Mouse (Mus musculus): ENCODE results near the gene Bckdk. TPM values are rescaled to one million over a fixed set of nuclear protein-coding genes. Genes with fewer than 3 reads are reported as not detected.

Gene Bckdk
- 99.5 and 124 TPM in 2 replicates for polyA plus RNA-seq (2012; rRNA removed)

GRCm38 (mm10) chr7:127903971-127904796 is at the start of gene Bckdk:
TSS of gene Bckdk (plus strand) at chr7:127904082.

GRCm38 (mm10) chr7:127876041-127876466 is 27.8 kb upstream of the Bckdk start, which contains the start of gene Zfp646:
TSS of gene Zfp646 (plus strand) at chr7:127876221.

GRCm38 (mm10) chr7:127876467-127877348 is 27.2 kb upstream of the Bckdk start, which contains the start of gene Zfp668:
TSS of gene Zfp668 (minus strand) at chr7:127876828.

GRCm38 (mm10) chr7:127890798-127891197 is 13.1 kb upstream of the Bckdk start, which contains the start of gene Prss53:
TSS of gene Prss53 (minus strand) at chr7:127890970.

DNA sequence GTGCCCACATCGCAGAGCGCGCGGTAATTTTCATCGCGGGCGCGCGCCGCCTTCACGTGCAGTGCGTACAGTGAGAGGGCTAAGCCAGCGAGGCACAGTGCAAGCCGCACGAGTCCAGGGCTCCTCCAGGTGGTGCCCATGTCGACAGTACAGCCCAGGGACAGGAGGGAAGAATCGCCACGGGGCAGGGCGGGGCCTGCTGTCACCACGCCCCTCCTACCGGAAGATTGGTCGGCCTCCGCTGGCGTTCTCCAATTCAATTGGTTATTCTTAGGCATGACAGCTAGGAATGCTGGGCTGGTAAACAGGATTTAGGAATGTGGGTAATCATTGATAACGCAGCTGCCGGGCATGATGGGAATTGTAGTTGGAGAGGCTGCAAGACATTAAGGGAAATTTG is 8.4 kb upstream of the Bckdk start, which contains the start of the genes Gm21974 and Vkorc1:
Gm21974 (minus strand) TSS at position 13 of the 400 bp plus-strand sequence.
Vkorc1 (minus strand) TSS at position 176 of the 400 bp plus-strand sequence.

GRCm38 (mm10) chr7:127912190-127912871 is 8.4 kb downstream of the Bckdk start, which contains the start of gene Kat8:
TSS of gene Kat8 (plus strand) at chr7:127912516.

GRCm38 (mm10) chr7:127929923-127930322 is 26.0 kb downstream of the Bckdk start, which contains the start of gene Prss8:
TSS of gene Prss8 (minus strand) at chr7:127930104.

DNA sequence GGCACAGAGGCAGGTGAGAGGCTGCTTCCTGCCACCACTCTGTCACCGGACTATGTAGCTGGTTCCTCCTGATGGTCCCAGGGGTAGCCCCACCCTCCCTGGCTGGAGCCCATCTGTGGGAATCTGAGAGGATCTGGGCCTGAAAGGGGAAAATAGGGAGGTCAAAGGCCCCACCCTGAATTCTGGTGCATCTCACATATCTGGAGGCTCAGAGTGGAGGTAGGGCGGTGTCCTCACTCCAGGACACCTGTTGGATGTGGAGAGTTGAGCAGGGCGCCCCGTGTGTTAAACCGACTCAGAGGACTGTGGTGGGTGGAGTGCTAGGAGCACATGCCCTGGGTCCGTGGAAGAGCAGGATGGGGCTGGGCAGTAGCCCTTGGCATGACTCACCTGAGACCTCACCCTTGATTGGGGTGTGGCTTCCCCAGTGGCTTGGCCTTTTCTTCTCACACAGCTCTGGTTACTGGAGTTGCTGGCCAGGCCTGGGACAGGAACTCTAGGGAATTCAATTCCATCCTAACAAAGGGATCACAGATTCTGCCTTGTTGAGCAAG is 42.7 kb downstream of the Bckdk start, which contains the start of gene Prss36:
Prss36 (minus strand) TSS at position 256 of the 554 bp plus-strand sequence.

Other genes starting within 250 kb of the Bckdk start
- 67.7 and 78.2 TPM in 2 replicates for gene Bcl7c, start 195.1 kb upstream of the Bckdk start, polyA plus RNA-seq (2012; rRNA removed)
- 33.4 and 51.7 TPM in 2 replicates for gene Ctf1, start 191.3 kb upstream of the Bckdk start, polyA plus RNA-seq (2012; rRNA removed)
- 0.27 and 0.30 TPM in 2 replicates for gene Ctf2, start 171.9 kb upstream of the Bckdk start, polyA plus RNA-seq (2012; rRNA removed)
- 68.7 and 76.0 TPM in 2 replicates for gene Fbxl19, start 159.5 kb upstream of the Bckdk start, polyA plus RNA-seq (2012; rRNA removed)
- 51.2 and 60.6 TPM in 2 replicates for gene Orai3, start 134.3 kb upstream of the Bckdk start, polyA plus RNA-seq (2012; rRNA removed)
- 9.9 and 12.3 TPM in 2 replicates for gene Setd1a, start 127.4 kb upstream of the Bckdk start, polyA plus RNA-seq (2012; rRNA removed)
- gene Gm49388, start 118.5 kb upstream of the Bckdk start, polyA plus RNA-seq (2012; rRNA removed) = 0.06 TPM in 1 of 2 replicates, not detected in the other
- 78.5 and 87.3 TPM in 2 replicates for gene Hsd3b7, start 103.5 kb upstream of the Bckdk start, polyA plus RNA-seq (2012; rRNA removed)
- 66.0 and 82.3 TPM in 2 replicates for gene Stx4a, start 79.8 kb upstream of the Bckdk start, polyA plus RNA-seq (2012; rRNA removed)
- gene Stx1b, start 79.5 kb upstream of the Bckdk start, polyA plus RNA-seq (2012; rRNA removed) = 15.2 and 17.7 TPM in 2 replicates
- gene Zfp646, start 27.9 kb upstream of the Bckdk start, polyA plus RNA-seq (2012; rRNA removed) = 23.0 and 25.1 TPM in 2 replicates
- gene Zfp668, start 27.3 kb upstream of the Bckdk start, polyA plus RNA-seq (2012; rRNA removed) = 11.1 and 14.6 TPM in 2 replicates
- 6.7 and 8.5 TPM in 2 replicates for gene Prss53, start 13.1 kb upstream of the Bckdk start, polyA plus RNA-seq (2012; rRNA removed)
- gene Gm21974, start 8.6 kb upstream of the Bckdk start, polyA plus RNA-seq (2012; rRNA removed) = not detected in 2 replicates
- gene Vkorc1, start 8.5 kb upstream of the Bckdk start, polyA plus RNA-seq (2012; rRNA removed) = 241 and 372 TPM in 2 replicates
- gene Kat8, start 8.4 kb downstream of the Bckdk start, polyA plus RNA-seq (2012; rRNA removed) = 18.4 and 22.3 TPM in 2 replicates
- gene Prss8, start 26.0 kb downstream of the Bckdk start, polyA plus RNA-seq (2012; rRNA removed) = 44.6 and 45.0 TPM in 2 replicates
- 29.0 and 31.2 TPM in 2 replicates for gene Prss36, start 42.6 kb downstream of the Bckdk start, polyA plus RNA-seq (2012; rRNA removed)
- gene Fus, start 63.4 kb downstream of the Bckdk start, polyA plus RNA-seq (2012; rRNA removed) = 304 and 455 TPM in 2 replicates
- 60.1 and 71.2 TPM in 2 replicates for gene Pycard, start 89.8 kb downstream of the Bckdk start, polyA plus RNA-seq (2012; rRNA removed)
- 0.97 and 1.1 TPM in 2 replicates for gene Trim72, start 99.9 kb downstream of the Bckdk start, polyA plus RNA-seq (2012; rRNA removed)
- gene Itgam, start 158.6 kb downstream of the Bckdk start, polyA plus RNA-seq (2012; rRNA removed) = 5.6 and 6.6 TPM in 2 replicates
- gene Gm49368, start 158.6 kb downstream of the Bckdk start, polyA plus RNA-seq (2012; rRNA removed) = 0.03 TPM in 1 of 2 replicates, not detected in the other
- 2.1 and 2.3 TPM in 2 replicates for gene Itgax, start 225.5 kb downstream of the Bckdk start, polyA plus RNA-seq (2012; rRNA removed)

All from ovary, adult 2 months (tissue).